ENCODE assay signal across 36 mouse cellular contexts in the genomic region with DNA sequence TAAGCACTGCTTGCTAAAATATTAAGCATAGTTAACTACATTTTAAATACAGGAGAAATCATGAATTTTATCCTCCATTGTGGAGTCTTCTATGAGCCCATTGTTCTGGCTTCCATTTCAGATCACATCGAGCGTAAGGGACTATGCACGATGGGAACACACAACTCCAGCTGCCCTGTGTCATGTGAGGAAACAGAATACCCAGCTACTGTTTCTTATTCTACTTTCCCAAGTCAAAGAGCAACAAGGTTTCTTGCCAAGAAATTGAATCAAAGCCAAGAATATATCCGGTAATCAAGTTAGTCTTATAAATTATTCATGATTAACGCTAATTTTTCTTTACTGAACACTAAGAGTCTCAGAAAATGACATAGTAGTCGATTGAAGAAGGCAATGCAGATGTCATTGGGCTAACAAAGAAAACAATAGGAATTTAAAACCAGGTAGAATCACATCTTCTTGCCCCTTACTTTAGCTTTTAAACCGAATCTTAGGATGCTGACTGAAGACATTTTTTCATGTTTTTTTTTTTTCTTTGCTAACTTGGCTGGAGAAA. TPM values are rescaled to one million over a fixed set of nuclear protein-coding genes. Genes with fewer than 3 reads are reported as not detected.
DNase-seq lines count a peak whose midpoint lies in the region; ATAC-seq and TF ChIP-seq lines count a peak whose summit lies in the region.
"Had no signal": no experiment of that assay in that cellular context is flagged by ENCODE, and none has a peak within 500 bp of the region (broad histone marks: within the 10 kb centered on the region; RNA-seq: fewer than 3 reads in every experiment).

No protein-coding gene starts in this region.

- WGBS in forebrain, embryonic 14.5 days: 12% methylated on average over 7 of the region's 7 CpGs
- 63% methylated on average over 7 of the region's 7 CpGs for WGBS in forebrain, embryonic 11.5 days
- 39% methylated on average over 7 of the region's 7 CpGs for WGBS in kidney, adult 2 months
- 35% methylated on average over 7 of the region's 7 CpGs for WGBS in midbrain, postnatal 0 days
- 35% methylated on average over 7 of the region's 7 CpGs for WGBS in midbrain, embryonic 16.5 days

- no peak overlapping the region for H3K9ac ChIP-seq in forebrain, embryonic 14.5 days (ENCODE audit: low read length)
- no peak overlapping the region for H3K9ac ChIP-seq in forebrain, embryonic 11.5 days (ENCODE audit: low read length)
- no peak overlapping the region for H3K9ac ChIP-seq in midbrain, postnatal 0 days (replicated peaks; ENCODE audit: low read length, poor library complexity, severe bottlenecking)
- no peak overlapping the region for H3K9ac ChIP-seq in midbrain, embryonic 16.5 days (ENCODE audit: low read depth, low read length)
- H3K9ac ChIP-seq: hindbrain, embryonic 14.5 days; limb, embryonic 13.5 days; lung, embryonic 15.5 days had no signal

- H3K4me3 ChIP-seq in forebrain, embryonic 14.5 days (ENCODE audit: low read depth, low read length): no peak overlapping the region
- H3K4me3 ChIP-seq in forebrain, embryonic 11.5 days (ENCODE audit: low read depth, low read length): no peak overlapping the region
- no peak overlapping the region for H3K4me3 ChIP-seq in kidney, adult 2 months (ENCODE audit: insufficient read depth, low read depth, low read length)
- no peak overlapping the region for H3K4me3 ChIP-seq in midbrain, postnatal 0 days (ENCODE audit: low read depth, low read length)
- H3K4me3 ChIP-seq in midbrain, embryonic 16.5 days (ENCODE audit: low read depth, low read length): no peak overlapping the region
- H3K4me3 ChIP-seq: erythroblast, embryonic 14.5 days; limb, embryonic 13.5 days; lung, embryonic 15.5 days; midbrain, embryonic 10.5 days had no signal

- no peaks in the 10 kb centered on the region for H3K4me1 ChIP-seq in forebrain, embryonic 14.5 days (ENCODE audit: control insufficient read depth, insufficient read depth, low read length)
- no peaks in the 10 kb centered on the region for H3K4me1 ChIP-seq in forebrain, embryonic 11.5 days (replicated peaks; ENCODE audit: control insufficient read depth, insufficient read depth, low read length)
- H3K4me1 ChIP-seq in kidney, adult 2 months (ENCODE audit: control insufficient read depth, insufficient read depth, low read length): no peaks in the 10 kb centered on the region
- no peaks in the 10 kb centered on the region for H3K4me1 ChIP-seq in midbrain, postnatal 0 days (ENCODE audit: insufficient read depth, low read length)
- no peaks in the 10 kb centered on the region for H3K4me1 ChIP-seq in midbrain, embryonic 16.5 days (ENCODE audit: control insufficient read depth, insufficient read depth, low read length)
- H3K4me1 ChIP-seq: limb, embryonic 13.5 days; lung, embryonic 15.5 days; midbrain, embryonic 10.5 days had no signal

- no peak overlapping the region for H3K4me2 ChIP-seq in forebrain, embryonic 14.5 days (ENCODE audit: low read length)
- no peak overlapping the region for H3K4me2 ChIP-seq in forebrain, embryonic 11.5 days (ENCODE audit: low read depth, low read length, severe bottlenecking)
- H3K4me2 ChIP-seq in midbrain, postnatal 0 days (ENCODE audit: low read depth, low read length, poor library complexity, severe bottlenecking): no peak overlapping the region
- no peak overlapping the region for H3K4me2 ChIP-seq in midbrain, embryonic 16.5 days (ENCODE audit: low read length)
- H3K4me2 ChIP-seq: hindbrain, embryonic 14.5 days; limb, embryonic 13.5 days; liver, embryonic 11.5 days; lung, embryonic 15.5 days had no signal

- no peak for TF ChIP-seq POLR2A in kidney, adult 2 months (IDR thresholded peaks at IDR 0.05; ENCODE audit: low read depth, low read length)

- H3K9me3 ChIP-seq in forebrain, embryonic 14.5 days (replicated peaks; ENCODE audit: control insufficient read depth, low read length): no peaks in the 10 kb centered on the region
- H3K9me3 ChIP-seq in forebrain, embryonic 11.5 days (ENCODE audit: control insufficient read depth, low read length): no peaks in the 10 kb centered on the region
- H3K9me3 ChIP-seq in midbrain, postnatal 0 days (ENCODE audit: low read length): no peaks in the 10 kb centered on the region
- H3K9me3 ChIP-seq in midbrain, embryonic 16.5 days (replicated peaks; ENCODE audit: control insufficient read depth, low read length, poor library complexity, severe bottlenecking): no peaks in the 10 kb centered on the region
- H3K9me3 ChIP-seq: G1E; limb, embryonic 13.5 days; lung, embryonic 15.5 days; midbrain, embryonic 10.5 days had no signal

- no peaks in the 10 kb centered on the region for H3K36me3 ChIP-seq in forebrain, embryonic 14.5 days (ENCODE audit: control insufficient read depth, insufficient read depth, low read length)
- no peaks in the 10 kb centered on the region for H3K36me3 ChIP-seq in forebrain, embryonic 11.5 days (ENCODE audit: control insufficient read depth, insufficient read depth, low read length)
- H3K36me3 ChIP-seq in kidney, adult 2 months (ENCODE audit: control insufficient read depth, insufficient read depth, low read length): no peaks in the 10 kb centered on the region
- H3K36me3 ChIP-seq in midbrain, postnatal 0 days (ENCODE audit: insufficient read depth, low read length): no peaks in the 10 kb centered on the region
- no peaks in the 10 kb centered on the region for H3K36me3 ChIP-seq in midbrain, embryonic 16.5 days (ENCODE audit: control insufficient read depth, insufficient read depth, low read length)
- H3K36me3 ChIP-seq: G1E; limb, embryonic 13.5 days; lung, embryonic 15.5 days; midbrain, embryonic 10.5 days had no signal

- peak; percentile 78 for ATAC-seq in forebrain, embryonic 14.5 days
- ATAC-seq in forebrain, embryonic 11.5 days (replicated peaks; ENCODE audit: low FRiP score): no peak
- ATAC-seq in midbrain, postnatal 0 days (ENCODE audit: low FRiP score): no peak
- ATAC-seq in midbrain, embryonic 16.5 days: no peak
- no peak for ATAC-seq in activated CD4-positive, CD25-positive, alpha-beta regulatory T cell, adult 4 months
- ATAC-seq: Patski had no signal

- TF ChIP-seq CTCF in kidney, adult 2 months (conservative IDR thresholded peaks at IDR 0.05; ENCODE audit: insufficient read depth, insufficient read length, low read depth, low read length): no peak
- TF ChIP-seq CTCF in midbrain, postnatal 0 days (IDR thresholded peaks at IDR 0.05): no peak

- H3K27ac ChIP-seq in forebrain, embryonic 14.5 days (ENCODE audit: low read depth, low read length): no peak overlapping the region
- H3K27ac ChIP-seq in forebrain, embryonic 11.5 days (ENCODE audit: low read depth, low read length): no peak overlapping the region
- H3K27ac ChIP-seq in kidney, adult 2 months (ENCODE audit: insufficient read depth, low read depth, low read length): no peak overlapping the region
- no peak overlapping the region for H3K27ac ChIP-seq in midbrain, postnatal 0 days (ENCODE audit: low read depth, low read length)
- H3K27ac ChIP-seq in midbrain, embryonic 16.5 days (ENCODE audit: low read length): no peak overlapping the region
- H3K27ac ChIP-seq: hindbrain, embryonic 14.5 days; limb, embryonic 13.5 days; lung, embryonic 15.5 days; midbrain, embryonic 10.5 days had no signal

- DNase-seq in forebrain, embryonic 14.5 days (ENCODE audit: low spot score): peak; percentile 65
- DNase-seq in forebrain, embryonic 11.5 days (ENCODE audit: low spot score): no peak
- DNase-seq in kidney, adult 2 months: peak; percentile 19
- no peak for DNase-seq in kidney, postnatal 10 days
- DNase-seq in midbrain, postnatal 0 days (ENCODE audit: low spot score): peak; percentile 19
- DNase-seq: adrenal gland, postnatal 14 days; cerebellum, adult 18-20 months; cerebellum, postnatal 10 days; gastrocnemius, postnatal 14 days; heart, postnatal 14 days; kidney, adult 8-10 months; kidney, postnatal 25 days; right cerebral cortex, postnatal 4 days; thymus, adult 2 months; thymus, postnatal 36 days had no signal

- H3K27me3 ChIP-seq in forebrain, embryonic 14.5 days (replicated peaks; ENCODE audit: control insufficient read depth, insufficient read depth, low read length): no peaks in the 10 kb centered on the region
- no peaks in the 10 kb centered on the region for H3K27me3 ChIP-seq in forebrain, embryonic 11.5 days (ENCODE audit: control insufficient read depth, insufficient read depth, low read length)
- no peaks in the 10 kb centered on the region for H3K27me3 ChIP-seq in kidney, adult 2 months (replicated peaks; ENCODE audit: control insufficient read depth, insufficient read depth, low read length)
- no peaks in the 10 kb centered on the region for H3K27me3 ChIP-seq in midbrain, postnatal 0 days (ENCODE audit: insufficient read depth, low read length)
- no peaks in the 10 kb centered on the region for H3K27me3 ChIP-seq in midbrain, embryonic 16.5 days (ENCODE audit: control insufficient read depth, insufficient read depth, low read depth, low read length)
- H3K27me3 ChIP-seq: limb, embryonic 13.5 days; lung, embryonic 15.5 days had no signal

RNA-seq across cellular contexts. Expression of a gene that starts 32.1 kb away (rescaled TPM):
- polyA plus RNA-seq in forebrain, embryonic 14.5 days (2014; fragmentation: Nextera tagmentation; extraction: Ambion mirVana): not detected in 2 replicates
- not detected in 2 replicates for polyA plus RNA-seq in forebrain, embryonic 11.5 days (2014; fragmentation: Nextera tagmentation; extraction: Ambion mirVana)
- polyA plus RNA-seq in kidney, adult 2 months (2012; rRNA removed): not detected in 2 replicates
- not detected in 2 replicates for total RNA-seq in midbrain, postnatal 0 days (2014; rRNA removed)
- 0.09 TPM in 1 of 2 replicates, not detected in the other for polyA plus RNA-seq in midbrain, postnatal 0 days (2015; fragmentation: Nextera tagmentation; extraction: Ambion mirVana)
- not detected in 2 replicates for polyA plus RNA-seq in midbrain, embryonic 16.5 days (2015; fragmentation: Nextera tagmentation; extraction: Ambion mirVana)
- not detected for polyA plus RNA-seq in activated CD4-positive, CD25-positive, alpha-beta regulatory T cell, adult 4 months (2017; shearing (Covaris generic))
- total RNA-seq: G1E; gastrocnemius, postnatal 14 days; granulocyte monocyte progenitor cell, adult 5-6 weeks; heart, postnatal 14 days; layer of hippocampus, adult 8-10 months; layer of hippocampus, postnatal 25 days; left cerebral cortex, adult 8-10 months; left cerebral cortex, postnatal 36 days; megakaryocyte progenitor cell, adult 5-6 weeks; neutrophil, adult 5-6 weeks had no signal
- polyA plus RNA-seq: cortical plate, adult 2 months; embryonic facial prominence, embryonic 14.5 days; erythroblast, embryonic 14.5 days; G1E; heart, embryonic 14.5 days; hindbrain, embryonic 14.5 days; limb, embryonic 13.5 days; liver, embryonic 11.5 days; lung, embryonic 15.5 days; midbrain, embryonic 10.5 days; neural tube, embryonic 11.5 days; Patski had no signal

RNA-seq across cellular contexts. Expression of a gene that starts 38.2 kb away (rescaled TPM):
- polyA plus RNA-seq in forebrain, embryonic 14.5 days (2014; fragmentation: Nextera tagmentation; extraction: Ambion mirVana): 0.71 and 1.5 TPM in 2 replicates
- polyA plus RNA-seq in forebrain, embryonic 11.5 days (2014; fragmentation: Nextera tagmentation; extraction: Ambion mirVana): not detected in 2 replicates
- not detected in 2 replicates for polyA plus RNA-seq in kidney, adult 2 months (2012; rRNA removed)
- not detected in 2 replicates for total RNA-seq in midbrain, postnatal 0 days (2014; rRNA removed)
- 0.19 and 0.28 TPM in 2 replicates for polyA plus RNA-seq in midbrain, postnatal 0 days (2015; fragmentation: Nextera tagmentation; extraction: Ambion mirVana)
- polyA plus RNA-seq in midbrain, embryonic 16.5 days (2015; fragmentation: Nextera tagmentation; extraction: Ambion mirVana): not detected in 2 replicates
- under 1 TPM; 0.18 to 0.87 TPM for polyA plus RNA-seq in activated CD4-positive, CD25-positive, alpha-beta regulatory T cell, adult 4 months (2017; shearing (Covaris generic))
- total RNA-seq: G1E; gastrocnemius, postnatal 14 days; granulocyte monocyte progenitor cell, adult 5-6 weeks; heart, postnatal 14 days; megakaryocyte progenitor cell, adult 5-6 weeks; neutrophil, adult 5-6 weeks had no signal
- polyA plus RNA-seq: embryonic facial prominence, embryonic 14.5 days; erythroblast, embryonic 14.5 days; G1E; hindbrain, embryonic 14.5 days; midbrain, embryonic 10.5 days; neural tube, embryonic 11.5 days had no signal

Comparison
In these comparisons a context has a peak if more than half of its experiments do, and no peak if none do; other contexts are left out.
1. DNase-seq: peak in forebrain, embryonic 14.5 days (single experiment), kidney, adult 2 months (single experiment) and midbrain, postnatal 0 days (single experiment); none in forebrain, embryonic 11.5 days (single experiment) and kidney, postnatal 10 days (single experiment).